18 mouse cellular contexts compared by ENCODE assay signal in the genomic region with DNA sequence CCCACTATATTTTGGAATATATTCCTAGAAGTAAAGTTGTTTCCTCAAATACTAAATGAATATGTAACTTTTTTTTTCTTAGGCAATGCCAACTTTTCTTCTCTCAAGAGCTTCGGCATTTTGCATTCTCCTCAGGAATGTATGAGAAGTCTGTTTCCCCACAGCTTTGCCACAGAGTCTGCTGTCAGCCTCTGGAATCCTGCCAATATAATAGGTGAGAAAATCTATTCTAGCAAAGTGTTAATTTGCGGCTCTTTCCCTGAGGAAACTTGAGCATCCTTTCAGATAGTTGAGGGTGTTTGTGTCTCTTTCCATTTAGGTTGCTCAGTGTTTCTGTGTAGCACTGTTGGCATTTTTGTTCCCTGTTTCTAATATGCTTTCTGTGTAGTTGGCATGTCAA.
"Had no signal": no experiment of that assay in that cellular context is flagged by ENCODE, and none has a peak within 500 bp of the region (broad histone marks: within the 10 kb centered on the region; RNA-seq: fewer than 3 reads in every experiment).

No protein-coding gene starts in this region.

- H3K4me3 ChIP-seq: layer of hippocampus, adult 2 months; limb, embryonic 10.5 days; limb, embryonic 13.5 days; liver, embryonic 12.5 days; liver, embryonic 15.5 days; midbrain, embryonic 12.5 days; myocyte; neural tube, embryonic 13.5 days had no signal

- H3K36me3 ChIP-seq: limb, embryonic 10.5 days; limb, embryonic 13.5 days; liver, embryonic 12.5 days; liver, embryonic 15.5 days; midbrain, embryonic 12.5 days; neural tube, embryonic 13.5 days had no signal

- DNase-seq: kidney, postnatal 25 days; layer of hippocampus, adult 9-11 months; liver; lung, adult 18-20 months; retina, postnatal 1 day; thymus, adult 18-20 months; thymus, postnatal 36 days had no signal

- ATAC-seq: liver, embryonic 12.5 days; lung, postnatal 0 days had no signal

- H3K27ac ChIP-seq: kidney, postnatal 0 days; layer of hippocampus, adult 2 months; limb, embryonic 10.5 days; limb, embryonic 13.5 days; liver, embryonic 12.5 days; liver, embryonic 15.5 days; macrophage; midbrain, embryonic 12.5 days; neural tube, embryonic 13.5 days had no signal

- H3K27me3 ChIP-seq: liver, embryonic 12.5 days; liver, embryonic 15.5 days; midbrain, embryonic 12.5 days; neural tube, embryonic 13.5 days had no signal

- H3K4me2 ChIP-seq: limb, embryonic 13.5 days; liver, embryonic 12.5 days; liver, embryonic 15.5 days; midbrain, embryonic 12.5 days; neural tube, embryonic 13.5 days had no signal

- H3K9me3 ChIP-seq: limb, embryonic 10.5 days; limb, embryonic 13.5 days; liver, embryonic 15.5 days; midbrain, embryonic 12.5 days; neural tube, embryonic 13.5 days had no signal

- H3K9ac ChIP-seq: limb, embryonic 13.5 days; liver, embryonic 12.5 days; liver, embryonic 15.5 days; midbrain, embryonic 12.5 days; neural tube, embryonic 13.5 days had no signal

- H3K4me1 ChIP-seq: limb, embryonic 10.5 days; limb, embryonic 13.5 days; liver, embryonic 12.5 days; liver, embryonic 15.5 days; midbrain, embryonic 12.5 days; neural tube, embryonic 13.5 days had no signal
